Mouse (Mus musculus) kidney, adult 8-10 months (tissue): ENCODE measurements around the gene Vmn1r32.

Source experiments
- DNase-seq, 2 experiments: peaks; one replicate each; pipeline ENCODE4 v3.0.0; 2022

Gene Vmn1r32

DNA sequence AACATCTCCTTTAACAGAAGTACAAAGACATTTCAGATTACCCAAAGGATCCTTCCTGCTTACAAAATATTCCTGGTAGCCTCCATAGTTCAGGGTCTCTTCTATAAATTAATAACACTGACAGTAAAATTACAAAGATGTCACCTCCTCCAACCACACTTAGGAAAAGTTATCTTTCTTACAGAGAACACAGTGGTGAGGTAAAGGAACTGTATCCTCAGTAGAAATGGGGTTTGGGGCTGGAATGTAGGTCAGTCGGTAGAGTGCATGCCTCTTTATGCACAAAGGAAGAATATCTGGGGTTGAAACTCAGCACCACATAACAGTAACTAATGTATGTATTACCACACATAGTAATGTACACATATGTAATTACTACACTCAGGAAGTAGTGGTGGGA, at the start of gene Vmn1r32:
Gene Vmn1r32 (minus strand): TSS at position 101 of the 400 bp plus-strand sequence.
- DNase-seq: no peak

DNA sequence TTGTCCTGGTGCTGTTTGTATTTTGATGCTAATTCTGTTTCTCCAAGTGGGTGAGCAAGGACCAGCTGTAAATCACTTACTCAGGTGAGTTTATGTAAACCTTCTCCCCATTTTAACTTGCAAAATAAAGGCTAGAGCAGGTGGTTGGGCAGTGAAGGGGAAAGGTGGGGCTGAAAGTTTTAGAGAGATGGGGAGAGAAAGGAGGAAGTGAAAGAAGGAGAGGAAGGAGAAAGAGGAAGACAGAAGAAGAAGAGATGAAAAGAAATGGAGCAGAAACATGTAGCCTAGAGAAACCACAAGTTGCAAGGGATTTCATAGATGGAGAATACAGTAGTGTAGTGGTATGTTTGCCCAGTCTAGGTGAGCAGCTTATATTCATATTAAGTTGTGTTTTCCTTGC, 35.9 kb upstream of the Vmn1r32 start:
- DNase-seq: no peak

- DNase-seq: no peak
Observed at GRCm38 (mm10) chr6:66535966-66536365, 23.9 kb downstream of the Vmn1r32 start.

- DNase-seq: peak; percentile 99
Observed at GRCm38 (mm10) chr6:66535028-66535862, 24.7 kb downstream of the Vmn1r32 start, which contains the start of gene Mad2l1. Gene Mad2l1 (plus strand): TSS chr6:66535390.

- DNase-seq: peak in 1 of 2 experiments; percentile 1
Observed at GRCm38 (mm10) chr6:66534366-66534941, 25.4 kb downstream of the Vmn1r32 start.

GRCm38 (mm10) chr6:66533241-66533640, 26.7 kb downstream of the Vmn1r32 start:
- peak in 1 of 2 experiments; percentile 18 for DNase-seq

GRCm38 (mm10) chr6:66528386-66528785, 31.5 kb downstream of the Vmn1r32 start:
- no peak for DNase-seq

GRCm38 (mm10) chr6:66516368-66516767, 43.5 kb downstream of the Vmn1r32 start:
- no peak for DNase-seq
